Mouse (Mus musculus): ENCODE measurements at regions not wholly inside any gene's neighbourhood (a gene's known extent, or its start where the extent isn't known, plus 50 kb on each side); places are given as distances from the start of the nearest gene placed in this dataset.

DNA sequence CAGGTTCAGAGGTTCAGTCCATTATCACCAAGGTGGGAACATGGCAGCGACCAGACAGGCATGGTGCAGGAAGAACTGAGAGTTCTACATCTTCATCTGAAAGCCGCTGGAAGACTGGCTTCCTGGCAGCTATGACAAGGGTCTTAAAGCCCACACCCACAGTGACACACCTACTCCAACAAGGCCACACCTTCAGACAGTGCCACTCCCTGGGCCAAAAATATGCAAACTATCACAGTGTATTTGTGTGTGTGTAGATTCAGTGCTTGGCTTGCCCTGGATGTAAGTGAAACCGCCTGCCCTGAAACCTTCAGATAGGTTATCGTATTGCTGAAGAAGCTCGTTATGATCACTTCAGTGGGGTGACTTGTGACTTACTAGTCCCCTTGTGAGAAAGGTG, 151.3 kb downstream of the Kcnrg start:
- no peak for TF ChIP-seq GATA1 (IDR thresholded peaks at IDR 0.05; ENCODE audit: borderline replicate concordance, low read length)
- TF ChIP-seq FLI1 (IDR thresholded peaks at IDR 0.05; ENCODE audit: low read length), result no peak

Data from megakaryocyte, embryonic 14.5 days (primary cell).